Mouse (Mus musculus) forelimb bud, embryonic 11.5 days (tissue): ENCODE data around the gene Cyfip1.

Experiments used
- DNase-seq: peaks from one replicate; pipeline ENCODE4 v3.0.0-alpha.2; 2012; ENCODE audit warnings: low read depth, low spot score

Cyfip1 gene

DNA sequence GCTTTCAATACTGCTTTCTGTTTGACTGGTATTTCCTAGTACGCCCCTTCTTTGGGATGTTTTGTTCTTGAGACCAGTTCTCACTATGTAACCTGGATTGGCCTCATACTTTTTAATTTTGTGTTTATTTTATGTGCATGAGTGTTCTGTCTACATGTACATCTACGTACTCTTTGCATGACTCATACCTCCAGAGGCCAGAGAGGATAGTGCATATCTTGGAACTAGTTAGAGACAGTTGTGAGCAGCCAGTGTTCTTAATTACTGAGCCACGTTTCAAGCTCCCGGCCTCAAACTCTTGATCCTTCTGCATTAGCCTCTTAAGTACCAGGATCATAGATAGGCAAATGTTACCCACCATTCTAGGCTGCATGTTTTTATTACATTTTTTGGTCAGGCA, 96.8 kb downstream of the Cyfip1 start:
- DNase-seq = no peak

DNA sequence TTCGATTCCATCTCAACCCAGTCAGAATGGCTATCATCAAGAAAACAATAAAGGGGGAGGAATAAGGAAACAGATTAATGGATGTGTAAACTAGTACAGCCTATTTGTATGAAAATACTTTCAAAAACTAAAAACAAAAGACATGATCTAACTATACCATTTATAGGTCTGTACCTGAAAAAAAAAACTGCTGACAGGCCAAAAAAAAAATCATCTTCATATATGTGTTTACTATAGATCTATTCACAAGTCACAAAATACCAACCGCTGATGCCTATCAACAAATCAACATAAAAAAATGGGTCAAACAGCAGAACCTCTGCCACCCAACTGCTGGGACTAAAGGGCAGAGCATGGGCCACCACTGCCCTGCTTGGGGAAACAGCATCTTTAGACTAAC, 114.5 kb downstream of the Cyfip1 start:
- DNase-seq = no peak

DNA sequence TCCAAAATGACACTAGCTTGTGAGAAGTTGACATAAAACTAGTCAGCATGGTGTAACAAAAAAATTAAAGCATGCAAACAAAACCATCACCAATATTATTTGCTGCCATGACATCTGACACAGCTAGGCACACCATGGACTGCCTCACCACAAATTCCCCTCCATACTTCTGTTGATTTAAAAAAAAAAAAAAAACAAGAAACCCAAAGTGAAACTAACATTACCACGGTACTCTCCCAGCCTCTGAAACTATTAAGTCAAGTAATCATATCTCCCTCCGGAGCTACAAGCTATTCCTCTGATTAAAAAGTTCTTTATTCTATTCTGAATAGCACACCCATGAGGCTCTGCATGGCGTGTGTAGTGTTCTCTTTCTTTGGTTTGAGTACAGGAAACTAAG, 115.6 kb downstream of the Cyfip1 start:
- no peak for DNase-seq

DNA sequence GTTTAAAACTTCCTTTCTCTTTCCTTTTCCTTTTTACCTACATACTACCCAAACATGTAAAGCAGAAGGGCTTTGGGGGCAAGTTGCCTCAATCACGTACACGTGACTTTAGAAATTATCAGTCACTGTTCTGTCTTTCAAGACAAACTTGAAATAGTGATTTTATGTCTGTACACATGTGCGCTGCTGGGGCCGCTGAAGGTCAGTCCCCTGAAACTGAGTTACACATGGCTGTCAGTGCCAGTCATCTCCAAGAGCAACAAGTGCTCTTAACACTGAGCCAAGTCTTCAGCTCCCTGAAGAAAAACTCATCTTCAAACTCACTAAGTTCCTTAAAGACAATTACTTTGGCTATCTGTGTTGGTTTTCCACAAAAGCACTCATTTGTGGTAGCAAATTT, 116.4 kb downstream of the Cyfip1 start:
- DNase-seq = no peak

DNA sequence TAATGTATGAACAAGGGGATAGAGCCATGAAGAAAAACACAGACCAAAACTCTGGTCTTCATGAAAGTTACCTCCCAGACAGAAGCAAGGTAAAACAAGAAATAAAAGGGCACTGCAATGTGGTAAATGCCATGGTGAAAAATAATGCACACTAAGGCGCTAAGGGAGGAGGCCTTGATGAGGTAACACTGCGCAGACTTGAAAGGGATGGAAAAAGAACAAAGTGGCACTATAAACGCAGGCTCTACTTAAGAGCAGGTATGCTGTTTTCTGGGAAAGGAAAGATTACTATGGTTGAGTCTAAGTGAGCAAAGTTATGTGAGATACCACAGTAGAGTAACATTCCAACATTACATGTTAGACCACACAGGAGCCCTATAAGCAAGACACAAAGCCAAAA, 118.3 kb downstream of the Cyfip1 start:
- no peak for DNase-seq

DNA sequence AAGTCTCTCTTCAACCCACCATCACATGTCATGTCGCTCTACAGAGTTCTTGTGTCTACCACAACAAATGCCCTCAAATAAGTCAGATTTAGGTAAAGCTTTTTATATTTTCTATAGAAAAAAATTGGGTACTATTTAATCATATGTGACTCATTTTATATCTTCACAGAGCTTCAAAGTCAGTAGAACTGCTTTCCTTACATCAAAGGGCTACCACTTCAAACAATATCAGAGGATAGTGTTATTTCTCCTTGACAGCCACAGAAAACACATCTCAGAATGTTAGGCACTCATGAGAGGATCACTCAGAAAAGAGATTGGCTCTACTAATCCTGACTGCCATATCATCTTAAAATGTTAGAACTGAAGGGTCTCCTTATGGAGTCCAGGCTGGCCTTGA, 119.0 kb downstream of the Cyfip1 start:
- DNase-seq = no peak

DNA sequence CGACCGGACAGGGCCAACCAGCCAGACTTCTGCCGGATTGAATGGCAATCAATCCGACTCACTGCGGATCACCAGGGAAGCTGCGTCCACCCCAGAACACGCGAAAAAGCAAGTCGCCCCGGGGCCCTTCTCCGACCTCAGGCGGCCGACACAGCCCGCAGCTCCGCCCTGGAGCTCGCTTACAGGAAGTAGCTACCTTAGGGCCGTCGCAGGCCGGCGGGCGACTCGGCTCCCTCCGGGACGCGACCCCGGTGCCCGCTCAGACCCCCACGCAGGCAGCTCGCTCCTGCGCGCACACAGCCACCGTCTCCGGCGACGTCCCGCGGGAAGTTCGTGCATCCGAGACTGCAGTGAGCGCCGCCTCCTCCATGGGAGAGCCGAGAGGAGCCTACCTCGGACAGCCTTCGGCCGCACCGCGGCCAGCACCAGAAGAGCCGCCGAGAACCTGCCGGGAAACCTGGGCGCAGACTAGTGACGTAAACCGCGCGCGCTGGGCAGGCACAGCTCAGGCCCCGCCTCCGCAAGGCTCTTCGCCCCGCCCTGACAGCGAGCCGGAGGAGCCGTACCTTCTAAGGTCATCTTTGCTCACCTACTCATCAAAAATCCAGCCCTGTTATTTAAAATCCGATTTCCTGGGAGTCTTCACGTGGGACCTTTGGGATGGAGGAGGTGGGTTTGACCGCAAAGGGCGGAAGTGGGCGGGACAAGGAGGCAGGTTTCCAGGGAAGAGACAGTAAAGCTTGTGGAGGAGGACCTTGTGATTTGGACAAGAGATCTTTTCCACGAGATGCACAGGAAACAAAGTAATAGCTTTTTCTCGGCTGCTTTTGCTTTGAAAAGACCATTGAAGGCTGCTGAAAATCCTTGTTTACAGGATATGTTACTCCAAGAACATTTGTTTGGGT, 120.7 kb downstream of the Cyfip1 start, which contains the start of gene Nipa2:
Gene Nipa2 (minus strand): TSS at position 473 of the 905 bp plus-strand sequence.
- peak; percentile 90 for DNase-seq

DNA sequence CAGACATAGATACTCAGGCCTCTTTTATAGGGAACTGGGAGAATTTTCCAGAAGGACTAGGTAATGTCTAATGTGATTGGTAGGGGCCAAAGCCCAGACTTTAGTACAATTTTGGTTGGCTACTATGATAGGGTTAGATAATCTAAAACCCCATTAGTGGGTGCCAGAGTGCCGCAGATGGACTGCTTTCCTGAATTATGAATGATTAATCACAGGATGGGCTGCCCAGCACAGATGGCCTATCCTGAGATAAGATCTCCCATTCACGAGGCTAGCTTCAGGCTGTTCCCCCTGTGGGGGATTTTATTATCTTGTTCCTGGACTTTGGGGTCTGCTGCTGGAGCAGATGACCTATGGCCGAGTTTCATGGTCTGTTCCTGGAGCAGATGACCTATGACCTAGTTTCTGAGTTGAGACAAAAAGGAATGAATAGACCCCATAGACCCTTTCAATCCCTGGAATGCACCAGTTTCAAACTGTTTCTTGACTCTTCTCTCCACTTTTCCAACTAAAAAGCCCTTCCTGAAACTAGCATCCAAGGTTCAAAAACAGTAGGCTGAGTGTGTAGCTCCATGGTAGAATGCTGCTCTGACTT, 125.4 kb downstream of the Cyfip1 start:
- no peak for DNase-seq

DNA sequence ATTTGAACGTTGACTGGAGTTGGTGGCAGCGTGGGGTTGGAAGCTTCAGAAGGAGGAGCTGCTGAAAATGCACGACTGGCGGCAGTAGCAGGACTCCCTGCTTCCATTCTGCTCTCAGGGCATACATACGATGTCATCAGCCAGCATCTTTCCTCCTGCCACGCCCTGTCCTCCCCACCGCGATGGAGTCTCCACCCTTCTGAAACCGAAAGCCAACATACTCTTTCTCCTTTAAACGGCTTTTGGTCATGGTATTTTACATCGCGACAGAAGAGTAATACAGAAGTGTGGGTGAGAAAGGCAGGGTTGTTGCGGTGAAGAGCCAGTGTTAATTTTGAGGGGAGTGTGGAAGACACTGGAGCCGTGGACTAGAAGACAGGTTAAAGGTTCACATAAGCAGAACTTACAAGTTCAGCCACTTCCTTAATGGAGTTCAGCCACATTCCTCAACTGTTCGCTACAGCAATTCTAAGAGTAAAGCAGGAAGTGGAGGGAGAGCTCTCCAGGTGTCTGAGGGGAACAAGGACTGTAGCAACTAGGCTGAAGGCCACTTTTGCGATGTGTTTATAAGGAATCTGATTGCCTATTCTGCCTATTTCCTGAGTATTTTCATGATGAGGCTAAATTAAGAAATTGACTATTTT, 126.8 kb downstream of the Cyfip1 start:
- DNase-seq = no peak

DNA sequence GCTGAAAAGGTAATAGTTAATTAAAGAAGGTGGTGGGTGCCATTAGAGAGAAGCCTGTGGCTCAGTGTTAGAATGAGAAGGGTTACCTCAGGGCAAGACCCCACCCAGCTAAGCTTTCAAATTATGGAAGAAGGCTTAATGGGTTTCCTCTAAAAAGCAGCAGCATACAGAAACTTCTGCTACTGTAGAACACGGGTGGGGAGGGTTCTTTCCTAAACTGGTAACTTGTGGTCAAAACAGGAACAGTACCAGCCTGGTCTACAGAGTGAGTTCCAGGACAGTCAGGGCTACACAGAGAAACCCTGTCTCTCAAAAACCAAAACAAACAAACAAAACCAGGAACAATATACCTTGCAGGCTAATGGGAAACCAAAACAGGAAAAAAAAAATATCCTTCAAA, 127.9 kb downstream of the Cyfip1 start:
- DNase-seq = no peak

DNA sequence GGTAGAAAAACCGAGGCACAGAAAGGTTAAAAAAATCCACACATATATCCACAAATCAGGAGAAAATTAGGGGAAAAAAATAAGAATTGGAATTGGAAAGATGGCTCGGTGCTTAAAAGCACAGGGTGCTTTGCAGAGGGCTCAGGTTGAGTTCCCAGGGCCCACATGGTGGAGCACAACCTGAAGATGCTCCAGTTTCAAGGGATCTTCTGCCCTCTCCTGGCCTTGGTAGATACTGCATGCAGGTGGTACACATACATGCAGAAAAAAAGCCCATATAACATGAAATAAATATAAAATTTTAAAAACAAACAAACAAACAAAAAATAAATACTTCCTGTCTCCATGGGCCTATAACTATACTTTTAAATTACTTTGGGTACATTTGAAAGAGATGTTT, 132.9 kb downstream of the Cyfip1 start:
- DNase-seq = no peak

DNA sequence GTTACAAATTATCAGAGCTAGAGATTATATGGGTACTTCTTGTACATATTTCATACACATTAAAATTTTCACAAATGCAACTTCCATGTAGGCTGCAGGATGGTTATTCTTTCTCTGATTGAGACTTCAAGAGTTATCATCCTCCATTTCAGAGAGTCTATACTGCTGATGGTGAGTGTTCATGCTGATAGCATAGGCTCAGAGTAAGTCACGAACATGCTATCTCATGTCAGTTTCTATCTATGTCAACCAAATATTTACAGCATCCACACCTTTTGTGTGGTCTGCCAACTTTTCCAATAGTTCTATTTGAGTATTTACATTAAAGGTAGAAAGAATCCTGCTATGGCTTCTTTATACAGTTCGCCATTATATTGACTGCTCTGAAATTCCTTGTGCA, 140.0 kb downstream of the Cyfip1 start:
- no peak for DNase-seq
